Mouse (Mus musculus) layer of hippocampus, adult 11-12 months (tissue): ENCODE results near the gene Wasf3.

Experiments
- DNase-seq: peaks from one replicate; pipeline ENCODE4 v3.0.0; 2022; ENCODE audit warnings: low spot score

Wasf3 gene

DNA sequence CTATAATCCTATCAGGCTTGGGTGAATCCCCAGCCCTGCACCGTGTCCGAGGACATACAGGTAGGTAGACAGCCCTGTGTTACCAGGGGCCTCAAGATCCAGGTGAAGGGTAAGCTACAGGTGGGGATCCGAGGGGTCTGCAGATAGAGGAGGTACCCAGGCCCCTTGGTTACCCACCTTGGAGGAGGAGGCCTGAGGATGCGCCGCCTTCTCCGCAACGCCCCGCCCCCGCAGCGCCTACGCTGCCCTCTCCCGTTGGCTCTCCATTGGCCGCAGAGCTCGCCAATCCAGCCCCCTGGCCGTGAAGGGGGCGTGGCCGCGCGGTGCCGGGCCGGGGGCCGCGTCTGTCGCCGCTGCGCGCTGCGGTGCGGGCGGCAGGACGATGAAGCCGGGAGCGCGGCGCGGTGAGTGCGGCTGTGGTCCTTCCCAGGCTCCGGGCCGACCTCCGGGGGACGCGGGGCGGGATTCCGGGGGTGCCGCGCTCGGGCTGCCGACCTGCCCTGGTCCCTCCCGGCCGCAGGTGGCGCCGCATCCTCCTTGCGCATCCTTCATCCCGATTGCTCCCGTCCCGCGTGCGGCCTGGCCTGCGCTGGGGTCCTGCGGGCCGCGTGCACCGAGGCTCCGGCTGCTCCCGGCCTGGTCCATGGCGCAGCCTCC lies at the start of gene Wasf3:
Gene Wasf3, plus strand, starts transcription at position 51 of the 657 bp plus-strand sequence.
- DNase-seq: peak; percentile 88

- peak; percentile 35 for DNase-seq
Observed at GRCm38 (mm10) chr5:146338064-146338463, 46.7 kb upstream of the Wasf3 start.

- DNase-seq: no peak
Observed at GRCm38 (mm10) chr5:146340037-146340436, 44.7 kb upstream of the Wasf3 start.

DNA sequence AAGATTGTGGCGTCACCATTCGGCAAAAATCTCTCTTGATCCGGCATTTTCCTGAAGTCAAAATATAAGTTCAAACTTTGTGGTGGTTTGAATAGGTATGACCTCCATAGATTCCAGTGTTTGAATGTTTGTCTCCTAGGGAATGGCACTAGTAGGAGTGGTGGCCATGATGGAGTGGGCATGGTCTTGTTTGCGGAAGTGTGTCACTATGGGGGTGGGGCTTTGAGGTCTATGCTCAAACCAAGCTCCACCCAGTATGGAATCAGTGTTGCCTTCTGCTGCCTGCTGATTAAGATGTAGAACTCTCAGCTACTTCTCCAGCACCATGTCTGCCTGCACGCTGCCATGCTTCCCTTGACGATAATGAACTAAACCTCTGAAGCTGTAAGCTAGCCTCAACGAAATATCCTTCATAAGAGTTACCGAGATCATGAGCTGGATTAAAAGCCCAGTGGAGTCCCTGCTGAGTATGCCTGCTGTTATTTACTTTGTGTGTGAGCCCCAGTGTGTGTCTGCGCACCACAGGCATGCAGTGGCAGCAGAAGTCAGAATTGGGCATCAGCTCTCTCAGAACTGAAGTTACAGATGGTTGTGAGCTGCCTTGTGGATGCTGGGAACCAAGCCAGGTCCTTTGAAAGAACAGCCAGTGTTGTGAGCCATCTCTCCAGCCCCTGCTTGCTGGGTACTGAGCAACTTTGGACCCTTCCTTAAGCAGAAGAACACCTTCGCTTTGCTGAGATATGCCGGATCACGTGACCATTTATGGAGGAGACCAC lies 39.7 kb upstream of the Wasf3 start:
- DNase-seq: peak; percentile 38

GRCm38 (mm10) chr5:146347081-146347480 lies 37.7 kb upstream of the Wasf3 start:
- peak; percentile 31 for DNase-seq

DNA sequence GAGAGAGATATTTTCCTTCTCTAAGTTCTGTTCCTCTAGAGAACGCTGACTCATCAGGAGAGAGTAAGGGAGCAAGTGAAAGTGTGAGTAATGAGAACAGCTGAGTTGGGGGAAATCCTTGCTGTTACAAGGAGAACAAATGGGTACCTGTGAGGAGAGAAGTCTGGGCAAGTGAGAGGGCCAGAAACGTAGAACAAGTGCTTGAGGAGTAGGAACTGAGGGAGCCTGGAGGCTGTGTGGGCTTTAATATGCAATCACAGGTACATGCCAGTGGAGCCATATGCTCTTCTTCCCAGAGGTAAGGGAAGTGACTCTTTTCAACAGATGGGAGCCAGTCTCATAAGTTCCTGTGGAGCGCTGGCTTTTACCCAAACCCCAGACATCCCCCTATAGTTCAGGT lies 35.6 kb upstream of the Wasf3 start:
- DNase-seq: peak; percentile 41

GRCm38 (mm10) chr5:146350784-146351183 lies 34.0 kb upstream of the Wasf3 start:
- DNase-seq: no peak

DNA sequence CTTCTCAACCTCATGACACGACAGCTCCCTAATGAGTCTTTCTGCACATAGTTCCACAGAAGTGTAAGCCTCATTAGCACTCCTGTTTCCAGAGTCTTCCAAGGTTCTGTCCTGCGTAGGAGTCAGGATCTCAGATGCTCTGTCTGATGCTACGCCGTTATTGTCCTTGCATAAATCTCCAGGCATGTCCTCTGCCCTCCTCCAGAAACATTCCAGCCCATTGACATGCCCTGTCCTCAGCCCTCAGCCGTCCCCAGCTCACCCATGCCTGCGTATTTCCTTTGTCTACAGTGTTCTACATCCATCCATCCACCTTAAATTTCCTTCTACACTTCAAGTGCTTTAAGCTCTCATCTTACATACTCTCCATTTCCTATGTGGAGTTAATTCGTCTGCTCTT lies 32.8 kb upstream of the Wasf3 start:
- no peak for DNase-seq

- DNase-seq: no peak
Observed at GRCm38 (mm10) chr5:146360386-146360785, 24.4 kb upstream of the Wasf3 start.

DNA sequence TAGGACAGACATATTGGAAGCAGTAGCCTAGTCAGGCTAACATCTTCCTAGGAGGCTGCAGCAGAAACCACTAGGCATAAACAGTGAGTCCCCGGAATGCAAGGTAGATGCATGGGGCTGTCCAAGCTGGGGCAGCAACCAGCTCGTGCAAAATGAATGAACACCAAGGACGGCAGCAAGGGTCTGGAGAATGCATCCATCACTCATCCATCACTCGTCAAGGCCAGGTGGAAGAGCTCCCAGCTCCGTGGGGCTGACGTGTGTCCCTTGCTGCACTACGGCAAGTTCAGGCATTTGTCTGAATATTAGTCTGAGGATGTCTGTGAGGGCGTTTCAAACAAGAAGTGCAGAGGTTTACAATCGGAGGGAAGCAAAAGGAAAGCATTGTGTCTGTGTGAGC lies 22.1 kb upstream of the Wasf3 start:
- no peak for DNase-seq

- DNase-seq: no peak
Observed at GRCm38 (mm10) chr5:146368356-146368755, 16.4 kb upstream of the Wasf3 start.

DNA sequence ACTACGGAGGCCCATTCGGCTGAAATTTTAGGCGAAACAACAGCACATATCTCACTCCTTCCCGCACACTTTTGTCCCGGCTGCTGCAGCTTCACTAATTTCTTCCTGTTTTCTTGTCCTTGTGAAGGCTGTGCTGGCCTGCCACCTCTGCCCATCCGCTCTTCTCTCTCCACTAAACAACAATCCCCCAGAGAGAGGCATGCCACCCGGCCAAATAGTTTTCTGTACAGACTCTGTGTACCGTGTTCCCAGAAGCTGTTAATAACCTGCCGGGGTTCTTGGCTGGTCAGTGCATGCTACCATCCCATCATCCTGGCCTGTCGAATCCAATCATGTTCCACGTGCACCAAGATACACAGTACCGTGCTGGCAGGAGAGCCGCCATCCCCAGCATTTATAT lies 15.8 kb upstream of the Wasf3 start:
- DNase-seq: no peak

- peak; percentile 65 for DNase-seq
Observed at GRCm38 (mm10) chr5:146370794-146371193, 14.0 kb upstream of the Wasf3 start.

DNA sequence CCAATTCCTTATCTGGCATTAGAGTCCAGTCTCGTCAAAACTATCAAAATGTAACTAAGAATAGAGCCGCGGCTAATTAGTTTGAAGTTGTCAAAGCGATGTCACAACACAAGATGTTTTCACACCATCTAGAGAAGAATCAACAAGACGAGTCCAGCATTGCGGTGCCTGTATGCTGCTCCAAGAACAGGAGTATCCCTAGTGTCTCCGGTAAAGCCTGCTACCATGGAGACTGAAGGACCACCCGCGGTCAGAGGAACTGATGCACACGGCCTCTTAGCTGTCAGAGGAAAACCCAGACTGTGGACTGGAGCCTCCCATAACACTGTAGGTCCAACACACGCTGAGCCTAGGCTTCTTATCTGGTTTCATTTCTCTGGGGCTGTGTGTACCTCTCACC lies 11.5 kb upstream of the Wasf3 start:
- no peak for DNase-seq

DNA sequence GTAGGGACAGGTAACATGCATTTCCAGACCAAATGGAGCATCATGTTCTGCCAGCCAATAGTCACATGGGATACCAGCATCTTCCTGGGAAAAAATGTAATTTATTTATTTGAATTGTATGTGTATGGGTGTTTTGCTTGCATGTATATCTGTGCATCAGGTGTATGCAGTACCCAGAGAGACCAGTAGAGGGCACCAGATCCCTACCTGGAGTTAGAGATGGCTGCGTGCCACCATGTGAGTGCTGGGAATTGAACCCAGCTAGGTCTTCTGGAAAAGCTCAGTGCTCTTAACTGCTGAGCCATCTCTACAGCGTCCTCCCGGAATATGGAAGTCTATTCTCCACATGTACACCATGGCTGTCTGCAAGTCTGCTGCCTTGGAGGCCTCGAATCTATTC lies 8.2 kb upstream of the Wasf3 start:
- no peak for DNase-seq

DNA sequence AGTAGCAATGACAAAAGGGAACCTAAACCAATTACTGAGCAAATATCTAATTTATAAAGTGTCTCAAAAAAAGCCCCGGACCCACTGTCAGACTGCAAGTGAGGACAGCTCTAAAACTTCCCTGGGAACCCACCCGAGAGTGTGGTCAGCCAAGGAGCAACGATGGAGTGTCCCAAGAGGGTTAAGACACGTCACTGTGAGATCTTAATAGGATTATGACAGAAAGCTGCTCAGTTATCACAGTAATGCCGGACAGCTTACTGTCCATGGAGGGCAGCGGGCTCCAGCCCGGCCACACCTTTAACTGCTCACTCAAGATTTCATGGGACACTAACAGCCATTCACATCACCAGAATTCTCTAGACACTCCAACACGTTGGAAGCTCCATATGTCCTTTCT lies 4.7 kb upstream of the Wasf3 start:
- DNase-seq: no peak

GRCm38 (mm10) chr5:146382268-146382667 lies 2.5 kb upstream of the Wasf3 start:
- no peak for DNase-seq

GRCm38 (mm10) chr5:146383401-146383800 lies 1.4 kb upstream of the Wasf3 start:
- no peak for DNase-seq

DNA sequence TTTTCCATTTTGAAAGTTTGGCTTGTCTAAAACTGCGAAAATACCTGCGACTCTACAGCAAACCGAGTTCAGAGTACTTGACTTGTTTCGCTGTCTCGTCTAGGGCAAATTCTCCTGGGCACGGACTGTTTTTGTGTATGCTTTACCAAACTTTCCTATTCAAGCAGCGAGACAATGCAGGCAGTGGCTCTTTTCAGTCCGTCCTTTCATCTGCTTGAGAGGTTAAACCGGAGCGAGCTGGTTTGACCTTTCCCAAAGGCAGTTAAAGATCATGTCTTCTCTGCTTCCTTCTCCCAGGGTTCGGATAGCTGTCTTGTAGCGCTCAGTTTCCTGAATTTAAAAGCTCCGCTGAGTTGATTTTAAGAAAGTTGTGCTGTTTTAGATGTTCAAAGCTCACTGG lies 1.2 kb downstream of the Wasf3 start:
- no peak for DNase-seq

DNA sequence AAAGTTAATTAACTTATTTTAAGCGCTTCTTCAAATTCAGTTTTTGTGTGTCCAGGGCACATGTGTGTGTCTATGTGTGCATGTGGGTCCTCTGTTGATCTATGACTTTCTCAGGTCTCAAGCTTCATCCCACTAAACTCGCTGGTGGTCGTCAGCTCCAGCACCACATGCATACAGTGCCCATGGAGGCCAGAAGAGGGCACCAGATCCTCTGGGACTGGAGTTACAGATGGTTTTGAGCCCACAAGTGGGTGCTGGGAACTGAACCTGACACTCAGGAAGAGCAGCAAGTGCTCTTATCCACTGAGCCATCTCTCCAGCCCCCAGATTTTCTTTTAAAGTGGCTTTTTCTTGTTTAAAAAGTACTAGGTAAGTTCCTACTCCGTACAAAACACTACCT lies 2.1 kb downstream of the Wasf3 start:
- DNase-seq: no peak

- no peak for DNase-seq
Observed at GRCm38 (mm10) chr5:146394563-146394962, 9.8 kb downstream of the Wasf3 start.

DNA sequence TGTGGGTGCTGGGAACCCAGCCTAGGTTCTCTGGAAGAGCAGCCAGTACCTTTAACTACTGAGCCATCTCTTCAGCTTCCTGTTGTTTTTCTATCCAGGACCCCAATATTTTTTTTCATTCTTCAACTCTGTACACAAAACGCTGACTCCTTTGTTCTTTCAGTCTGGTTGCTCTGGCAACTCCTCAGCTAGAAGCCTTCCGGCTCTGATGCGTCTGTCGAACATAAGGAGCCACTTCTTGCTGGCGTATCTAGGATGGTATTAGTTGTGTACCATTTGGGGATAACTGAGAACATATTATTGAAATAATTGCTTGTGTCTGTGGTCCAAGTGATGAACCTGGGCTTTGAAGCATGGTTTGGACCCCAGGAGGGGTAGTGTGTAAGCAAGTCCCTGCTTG lies 12.5 kb downstream of the Wasf3 start:
- no peak for DNase-seq

GRCm38 (mm10) chr5:146398386-146399115 lies 13.8 kb downstream of the Wasf3 start:
- DNase-seq: no peak
